Mouse (Mus musculus) midbrain, postnatal 0 days (tissue): ENCODE results near the gene Tmem150c. TPM values are rescaled to one million over a fixed set of nuclear protein-coding genes. Genes with fewer than 3 reads are reported as not detected.

Experiments used
- ATAC-seq: fragments of 200-750 bp; cut with Nextera tagmentation; 2 replicates; pipeline ENCODE4 v1.8.0; 2017; ENCODE audit warnings: moderate number of reproducible peaks, mild to moderate bottlenecking, moderate TSS enrichment, moderate library complexity; ENCODE audit not compliant: low FRiP score
- DNase-seq: peaks from one replicate; pipeline ENCODE4 v3.0.0-alpha.2; 2015; ENCODE audit warnings: low spot score
- H3K27ac ChIP-seq: fragments of 300-500 bp; sonication (generic); 2 replicates; pipeline ENCODE4 v1.5.1; 2014; ENCODE audit warnings: low read depth, mild to moderate bottlenecking, low read length, mixed read lengths
- H3K27me3 ChIP-seq: fragments of 300-500 bp; sonication (generic); 2 replicates; pipeline ENCODE4 v1.6.1; 2014; ENCODE audit warnings: low read length, control low read depth, mixed read lengths; ENCODE audit not compliant: insufficient read depth
- H3K36me3 ChIP-seq: fragments of 300-500 bp; sonication (generic); 2 replicates; pipeline ENCODE4 v1.6.1; 2014; ENCODE audit warnings: low read length, control low read depth, mixed read lengths; ENCODE audit not compliant: insufficient read depth
- H3K4me1 ChIP-seq: fragments of 300-500 bp; sonication (generic); 2 replicates; pipeline ENCODE4 v1.6.1; 2014; ENCODE audit warnings: mild to moderate bottlenecking, control low read depth, antibody characterized with exemption, low read length, mixed read lengths; ENCODE audit not compliant: insufficient read depth
- H3K4me2 ChIP-seq: fragments of 300-500 bp; sonication (generic); 2 replicates; pipeline ENCODE4 v1.6.1; 2014; ENCODE audit warnings: low read depth, mild to moderate bottlenecking, low read length, mixed read lengths; ENCODE audit not compliant: poor library complexity, severe bottlenecking
- H3K4me3 ChIP-seq: fragments of 300-500 bp; sonication (generic); 2 replicates; pipeline ENCODE4 v1.5.1; 2014; ENCODE audit warnings: low read depth, mild to moderate bottlenecking, low read length, moderate library complexity
- H3K9ac ChIP-seq: fragments of 300-500 bp; sonication (generic); replicated peaks from 2 replicates; pipeline ENCODE4 v1.6.1; 2014; ENCODE audit warnings: mild to moderate bottlenecking, low read length, moderate library complexity, mixed read lengths; ENCODE audit not compliant: poor library complexity, severe bottlenecking
- H3K9me3 ChIP-seq: fragments of 300-500 bp; sonication (generic); 2 replicates; pipeline ENCODE4 v1.6.1; 2016; ENCODE audit warnings: low read length, control low read depth
- CTCF ChIP-seq: IDR thresholded peaks from 2 replicates; pipeline ENCODE4 v1.5.1; 2016; ENCODE audit warnings: antibody characterized with exemption, mild to moderate bottlenecking
- WGBS: fragments of 180-500 bp; shearing (Covaris S2); extraction: QIAGEN DNeasy Blood & Tissue Kit; methylation state at CpG from one replicate; pipeline ENCODE4 v1.1.7; 2014; 5-methylcytosine and 5-hydroxymethylcytosine counted together
- polyA plus RNA-seq: library from polyadenylated mRNA; unstranded; fragments of >200 nt; fragmentation: Nextera tagmentation; extraction: Ambion mirVana; gene quantifications from 2 replicates; pipeline ENCODE4 v1.2.1, GENCODE M21; 2015
- total RNA-seq: library from RNA; depleted of rRNA; stranded (reverse); fragments of >200 nt; gene quantifications from 2 replicates; pipeline ENCODE4 v1.2.3, GENCODE M21; 2014

Gene Tmem150c
- total and polyA plus RNA-seq, 2 experiments from 2014 or later: 49.1 to 63.7 TPM

DNA sequence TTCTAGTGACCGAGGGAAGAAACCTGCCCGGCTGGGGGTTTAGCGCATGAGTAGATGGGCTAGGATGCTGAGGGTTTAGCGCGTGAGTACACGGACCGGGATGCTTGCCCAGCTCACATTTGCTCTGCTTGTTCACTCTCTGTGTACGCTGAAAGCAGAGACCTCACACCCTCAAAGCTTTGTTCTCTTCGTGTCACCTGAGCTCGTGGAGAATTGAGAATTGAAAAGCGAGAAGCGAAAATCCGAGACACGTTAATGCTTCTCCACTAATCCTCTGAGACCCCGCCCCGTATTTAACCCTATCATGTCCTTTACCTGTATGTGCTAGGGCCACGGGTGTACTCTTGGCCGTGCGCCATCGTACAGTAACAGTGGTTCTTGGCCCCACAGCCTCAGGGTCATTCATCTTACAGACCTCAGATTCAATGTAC lies 38.9 kb downstream of the Tmem150c start:
- WGBS: 3% methylated on average over 20 of the region's 20 CpGs
- peak overlapping the region; percentile 26 for H3K4me3 ChIP-seq
- DNase-seq: peak; percentile 66

DNA sequence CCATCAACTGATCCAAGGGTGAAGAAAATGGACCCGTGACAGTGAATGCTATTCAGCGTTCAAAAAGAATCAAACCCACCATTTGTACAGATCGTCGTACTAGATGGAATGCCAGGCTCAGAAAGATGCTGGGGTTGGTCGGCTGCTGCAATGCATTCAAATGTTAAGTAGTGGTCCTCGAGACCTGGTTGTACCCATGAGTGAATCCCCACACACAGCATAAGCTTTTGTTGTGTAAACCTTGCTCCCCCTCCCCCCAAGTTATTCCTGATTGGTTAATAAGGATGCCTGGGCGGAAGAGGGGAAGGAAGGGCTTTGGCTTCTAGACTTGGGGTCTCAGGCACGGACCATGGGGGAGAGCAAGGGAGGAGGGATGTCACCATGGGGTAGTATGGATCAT lies 40.3 kb downstream of the Tmem150c start:
- 53% methylated on average over 8 of the region's 8 CpGs for WGBS
- TF ChIP-seq CTCF: no peak
- Histone ChIP-seq H3K9me3 (no peaks in the 10 kb centered on the region), H3K4me2 (no peak overlapping the region), H3K4me3 (no peak overlapping the region), H3K36me3 (no peaks in the 10 kb centered on the region), H3K9ac (no peak overlapping the region), H3K4me1 (peaks cover 6% of the 10 kb centered on the region), H3K27me3 (no peaks in the 10 kb centered on the region), H3K27ac (no peak overlapping the region)
- no peak for ATAC-seq
- DNase-seq: no peak

More for the DNA sequence above, 38.9 kb downstream of the Tmem150c start:
- Histone ChIP-seq H3K9me3 (no peaks in the 10 kb centered on the region), H3K4me2 (peak overlapping the region; percentile 44), H3K27me3 (no peaks in the 10 kb centered on the region), H3K36me3 (no peaks in the 10 kb centered on the region), H3K9ac (peak overlapping the region; percentile 44; the same call in 1 of the 2 replicates), H3K4me1 (peaks cover 6% of the 10 kb centered on the region), H3K27ac (no peak overlapping the region)
- no peak for TF ChIP-seq CTCF
- ATAC-seq: 0 out of 2 replicates have a peak, but pooled peaks have one; percentile 41

DNA sequence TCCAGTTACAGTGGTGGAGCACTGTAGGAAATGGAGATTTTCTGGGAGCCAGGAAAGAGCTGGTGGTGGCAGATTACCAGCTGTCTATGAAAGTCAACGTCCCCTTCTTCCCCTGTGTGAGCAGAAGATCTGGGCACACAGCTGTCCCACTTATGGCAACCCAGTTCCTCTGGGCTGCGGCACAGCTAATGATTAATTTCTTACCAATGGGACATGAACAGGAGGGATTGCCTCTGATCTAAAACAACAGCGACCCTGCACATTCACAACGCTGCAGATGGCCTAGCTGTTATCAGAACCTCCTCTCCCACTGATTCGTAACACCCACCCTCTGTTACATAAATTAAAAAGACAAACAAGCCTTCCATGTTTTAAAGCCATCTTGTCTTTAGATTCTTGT lies 46.2 kb downstream of the Tmem150c start:
- H3K9me3 ChIP-seq: no peaks in the 10 kb centered on the region
- no peak overlapping the region for H3K4me3 ChIP-seq
- H3K9ac ChIP-seq: no peak overlapping the region
- DNase-seq: peak; percentile 37
- H3K36me3 ChIP-seq: no peaks in the 10 kb centered on the region
- 44% methylated on average over 5 of the region's 5 CpGs for WGBS
- H3K4me2 ChIP-seq: no peak overlapping the region
- no peaks in the 10 kb centered on the region for H3K27me3 ChIP-seq
- no peak for ATAC-seq
- TF ChIP-seq CTCF: no peak
- H3K4me1 ChIP-seq: no peaks in the 10 kb centered on the region
- H3K27ac ChIP-seq: no peak overlapping the region

DNA sequence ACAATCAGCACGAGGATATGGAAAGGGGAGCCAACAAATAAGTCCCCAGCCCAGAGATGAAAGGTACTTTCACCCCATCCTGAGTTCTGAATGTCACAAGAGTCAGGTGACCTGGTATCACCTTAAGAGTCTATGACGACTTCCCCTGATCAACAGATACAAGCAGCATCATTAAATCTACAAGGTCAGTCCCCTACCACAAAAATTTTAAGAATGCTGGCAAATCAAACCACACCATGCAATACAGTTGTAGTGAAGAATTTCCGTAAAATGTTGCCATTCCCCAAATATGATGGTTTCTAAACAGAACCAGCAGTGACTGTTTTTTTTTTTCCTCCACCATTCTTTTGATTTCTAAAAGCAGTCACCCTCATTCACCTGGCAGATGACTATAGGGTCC lies 49.0 kb downstream of the Tmem150c start:
- H3K9me3 ChIP-seq: no peaks in the 10 kb centered on the region
- H3K9ac ChIP-seq: no peak overlapping the region
- no peaks in the 10 kb centered on the region; the same call in 1 of the 2 replicates for H3K36me3 ChIP-seq
- no peaks in the 10 kb centered on the region for H3K4me1 ChIP-seq
- no peaks in the 10 kb centered on the region for H3K27me3 ChIP-seq
- 80% methylated on average over 3 of the region's 3 CpGs for WGBS
- ATAC-seq (no peak), DNase-seq (no peak)
- no peak overlapping the region for H3K27ac ChIP-seq
- H3K4me2 ChIP-seq: no peak overlapping the region
- H3K4me3 ChIP-seq: no peak overlapping the region
- TF ChIP-seq CTCF: no peak

DNA sequence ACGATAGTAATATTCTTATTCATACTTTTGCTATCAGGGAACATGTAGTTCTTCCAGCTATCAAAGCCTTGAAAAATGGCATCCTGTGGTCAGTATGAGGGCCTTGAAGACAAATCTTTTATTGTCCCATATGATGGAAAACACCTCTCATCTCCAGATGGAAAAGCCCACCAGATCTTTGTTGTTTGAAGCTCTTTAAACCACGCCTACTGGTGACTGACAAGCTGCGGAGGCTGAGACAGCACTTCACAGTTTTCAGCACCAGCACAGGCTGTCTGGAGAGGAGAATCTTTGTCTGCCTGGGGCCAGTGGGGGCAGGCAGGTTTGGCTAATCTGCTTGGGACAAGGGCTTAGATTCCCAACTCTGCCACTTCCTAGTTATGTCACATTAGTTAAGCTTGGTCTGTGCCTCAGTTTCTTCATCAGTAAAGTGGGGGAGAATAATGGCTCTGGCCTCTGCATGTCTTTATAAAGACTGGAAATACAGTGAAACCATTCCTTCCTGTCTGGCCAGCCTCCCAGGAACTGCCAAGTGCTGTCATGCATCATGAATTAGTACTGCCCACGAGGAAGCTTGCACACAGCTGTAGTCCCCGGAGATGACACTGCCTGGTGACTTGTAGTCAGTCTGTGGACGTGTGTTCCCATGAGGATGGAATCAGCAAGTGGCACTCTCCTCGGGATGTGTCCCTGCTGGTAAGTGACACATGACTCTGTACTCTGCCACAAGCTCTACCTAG lies 49.9 kb downstream of the Tmem150c start:
- H3K36me3 ChIP-seq: no peaks in the 10 kb centered on the region; the same call in 1 of the 2 replicates
- H3K9ac ChIP-seq: no peak overlapping the region
- H3K9me3 ChIP-seq: no peaks in the 10 kb centered on the region
- H3K4me3 ChIP-seq: no peak overlapping the region
- no peak overlapping the region for H3K27ac ChIP-seq
- peak; percentile 65 for DNase-seq
- ATAC-seq: no peak
- WGBS: 45% methylated on average over 7 of the region's 7 CpGs
- no peaks in the 10 kb centered on the region for H3K27me3 ChIP-seq
- TF ChIP-seq CTCF: no peak
- no peak overlapping the region for H3K4me2 ChIP-seq
- no peaks in the 10 kb centered on the region for H3K4me1 ChIP-seq

DNA sequence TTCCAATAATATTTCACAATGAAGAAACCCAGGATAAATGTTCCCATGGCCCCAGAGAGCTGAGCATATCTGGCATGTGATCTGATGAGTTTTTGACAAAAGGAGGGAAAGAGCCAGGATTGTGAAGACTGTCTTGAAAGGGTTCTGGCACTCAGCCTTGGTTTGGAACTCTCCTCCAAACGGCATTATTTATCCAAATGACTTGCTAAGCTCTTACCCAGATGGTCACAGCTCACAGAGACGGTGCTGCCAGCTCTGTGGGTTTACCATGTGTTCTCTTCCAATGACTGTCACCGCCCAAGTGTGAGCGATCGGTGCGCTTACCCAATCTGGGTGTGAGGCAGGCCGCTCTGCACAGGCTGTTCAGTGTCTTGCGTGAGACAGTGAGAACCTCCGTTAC lies 50.7 kb downstream of the Tmem150c start:
- no peak overlapping the region for H3K27ac ChIP-seq
- H3K9ac ChIP-seq: no peak overlapping the region
- no peaks in the 10 kb centered on the region for H3K9me3 ChIP-seq
- H3K4me1 ChIP-seq: no peaks in the 10 kb centered on the region
- H3K36me3 ChIP-seq: no peaks in the 10 kb centered on the region; the same call in 1 of the 2 replicates
- ATAC-seq: peak; percentile 73
- DNase-seq: peak; percentile 95
- WGBS: 60% methylated on average over 9 of the region's 9 CpGs
- H3K27me3 ChIP-seq: no peaks in the 10 kb centered on the region
- no peak overlapping the region for H3K4me2 ChIP-seq
- H3K4me3 ChIP-seq: no peak overlapping the region
- no peak for TF ChIP-seq CTCF
